9 mouse cellular contexts compared by ENCODE assay signal in the genomic region with DNA sequence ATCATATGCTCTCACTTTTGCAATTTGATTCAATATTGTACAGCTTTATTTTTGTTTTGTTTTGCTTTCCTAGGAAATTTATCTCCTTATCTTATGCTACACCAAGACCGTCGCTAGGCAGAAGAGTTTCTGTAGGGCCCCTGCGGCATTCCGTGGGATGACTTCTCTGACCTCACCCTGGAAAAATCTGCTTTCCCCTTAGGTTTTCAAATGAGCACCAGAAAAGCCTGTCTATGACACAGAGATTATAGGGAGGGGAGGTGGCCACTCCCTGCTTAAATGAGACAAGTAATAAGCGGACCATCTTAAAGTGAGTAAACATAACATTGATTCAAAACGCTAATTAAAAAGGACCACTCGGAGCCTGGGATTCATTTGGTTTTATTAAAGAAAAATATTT. TPM values are rescaled to one million over a fixed set of nuclear protein-coding genes. Genes with fewer than 3 reads are reported as not detected.
DNase-seq lines count a peak whose midpoint lies in the region; ATAC-seq and TF ChIP-seq lines count a peak whose summit lies in the region.
"Had no signal": no experiment of that assay in that cellular context is flagged by ENCODE, and none has a peak within 500 bp of the region (broad histone marks: within the 10 kb centered on the region; RNA-seq: fewer than 3 reads in every experiment).

No protein-coding gene starts in this region.

- H3K4me1 ChIP-seq in kidney, embryonic 16.5 days (ENCODE audit: insufficient read depth, low read length), result 0 out of 2 replicates have a peak, but pooled peaks cover 3% of the 10 kb centered on the region
- 0 out of 2 replicates have a peak, but pooled peaks cover 3% of the 10 kb centered on the region for H3K4me1 ChIP-seq in intestine, embryonic 14.5 days (replicated peaks; ENCODE audit: control insufficient read depth, insufficient read depth, low read length)

- TF ChIP-seq POLR2A in myocyte (IDR thresholded peaks at IDR 0.05; ENCODE audit: insufficient read length, low read depth), result no peak

- no peak overlapping the region for H3ac ChIP-seq in myocyte (ENCODE audit: control insufficient read depth, insufficient read length)

- H3K9me3 ChIP-seq in kidney, embryonic 16.5 days (ENCODE audit: low read length), result no peaks in the 10 kb centered on the region
- no peaks in the 10 kb centered on the region for H3K9me3 ChIP-seq in intestine, embryonic 14.5 days (ENCODE audit: control insufficient read depth, low read length)
- H3K9me3 ChIP-seq: G1E had no signal

- no peak overlapping the region for H3K9ac ChIP-seq in kidney, embryonic 16.5 days (replicated peaks; ENCODE audit: low read length)
- no peak overlapping the region for H3K9ac ChIP-seq in intestine, embryonic 14.5 days (ENCODE audit: low read length)

- WGBS in kidney, embryonic 16.5 days, result 55% methylated on average over 7 of the region's 7 CpGs
- WGBS in intestine, embryonic 14.5 days, result 44% methylated on average over 7 of the region's 7 CpGs

- H3K36me3 ChIP-seq in kidney, embryonic 16.5 days (ENCODE audit: insufficient read depth, low read length), result no peaks in the 10 kb centered on the region
- no peaks in the 10 kb centered on the region for H3K36me3 ChIP-seq in intestine, embryonic 14.5 days (ENCODE audit: control insufficient read depth, insufficient read depth, low read length)
- peaks cover 11% of the 10 kb centered on the region for H3K36me3 ChIP-seq in myocyte (ENCODE audit: control insufficient read depth, insufficient read depth)
- H3K36me3 ChIP-seq: G1E had no signal

- H3K27ac ChIP-seq in kidney, embryonic 16.5 days (ENCODE audit: low read length), result no peak overlapping the region
- H3K27ac ChIP-seq in intestine, embryonic 14.5 days (ENCODE audit: low read depth), result peak overlapping the region; percentile 59; the same call in 1 of the 2 replicates

- H3K4me2 ChIP-seq in kidney, embryonic 16.5 days (replicated peaks; ENCODE audit: low read depth, low read length), result peak overlapping the region; percentile 42
- H3K4me2 ChIP-seq in intestine, embryonic 14.5 days (ENCODE audit: low read length), result peak overlapping the region; percentile 35
- peak overlapping the region; percentile 67 for H3K4me2 ChIP-seq in myocyte (ENCODE audit: low read depth)

- peaks cover 52% of the 10 kb centered on the region for H3K79me2 ChIP-seq in myocyte (ENCODE audit: control insufficient read depth, insufficient read depth)

- no peak; the same call in 1 of the 2 replicates for ATAC-seq in kidney, embryonic 16.5 days (ENCODE audit: low FRiP score, low TSS enrichment)
- ATAC-seq in intestine, embryonic 14.5 days (replicated peaks; ENCODE audit: low FRiP score, low TSS enrichment, low read depth), result no peak

- H3K27me3 ChIP-seq in kidney, embryonic 16.5 days (ENCODE audit: insufficient read depth, low read length), result no peaks in the 10 kb centered on the region
- no peaks in the 10 kb centered on the region for H3K27me3 ChIP-seq in intestine, embryonic 14.5 days (replicated peaks; ENCODE audit: control insufficient read depth, insufficient read depth, low read length)
- no peaks in the 10 kb centered on the region for H3K27me3 ChIP-seq in myocyte (ENCODE audit: control insufficient read depth, insufficient read depth, insufficient read length)

- H3K4me3 ChIP-seq in kidney, embryonic 16.5 days (ENCODE audit: low read length), result peak overlapping the region; percentile 22
- 0 out of 2 replicates have a peak overlapping the region, but pooled peaks have one; percentile 0 for H3K4me3 ChIP-seq in intestine, embryonic 14.5 days (ENCODE audit: low read depth, low read length)
- peak overlapping the region; percentile 43 for H3K4me3 ChIP-seq in myocyte

- DNase-seq in kidney, postnatal 25 days, result no peak
- peak; percentile 11 for DNase-seq in R1 (ENCODE audit: low read depth, low spot score)
- no peak for DNase-seq in intestine, embryonic 14.5 days (ENCODE audit: low spot score)
- DNase-seq in urinary bladder, adult 18-20 months (ENCODE audit: low spot score in 2 of 2), result no peak
- DNase-seq in right cerebral cortex, adult 2 months (ENCODE audit: low spot score in 2 of 2), result no peak
- DNase-seq: thymus, adult 18-20 months had no signal

TF ChIP-seq in myocyte, 11 proteins besides CTCF, POLR2A, EP300 and RAD21:
- TF ChIP-seq REST (IDR thresholded peaks at IDR 0.05; ENCODE audit: insufficient read depth, insufficient read length) (no peak), TCF12 (IDR thresholded peaks at IDR 0.05; ENCODE audit: insufficient read depth, poor library complexity, severe bottlenecking) (no peak), E2F4 (IDR thresholded peaks at IDR 0.05; ENCODE audit: insufficient read depth) (no peak), MYOD1 (IDR thresholded peaks at IDR 0.05; ENCODE audit: control insufficient read depth in 1 of 3, insufficient read length in 2 of 3, low read depth in 2 of 3) (no peak), POLR2AphosphoS2 (IDR thresholded peaks at IDR 0.05; ENCODE audit: insufficient read length, low read depth) (no peak), TCF3 (IDR thresholded peaks at IDR 0.05; ENCODE audit: insufficient read length, low read depth) (no peak), SRF (IDR thresholded peaks at IDR 0.05; ENCODE audit: control insufficient read depth, insufficient read length, low read depth) (no peak), MAX (IDR thresholded peaks at IDR 0.05; ENCODE audit: low read depth) (no peak)
TF ChIP-seq in myocyte: peak in this region for 0.

RNA-seq across cellular contexts. Expression of a gene that starts 1.0 kb away (rescaled TPM):
- polyA plus RNA-seq in kidney, embryonic 16.5 days (2015; fragmentation: Nextera tagmentation; extraction: Ambion mirVana), result 37.8 and 46.2 TPM in 2 replicates
- polyA plus RNA-seq in intestine, embryonic 14.5 days (2014; fragmentation: Nextera tagmentation; extraction: Ambion mirVana), result 39.8 and 44.5 TPM in 2 replicates
- polyA plus RNA-seq in myocyte (2012; fragmentation: generic; extraction: Trizol), result 139 TPM
- polyA plus RNA-seq: G1E had no signal
